Mouse (Mus musculus) spleen, adult 18-20 months (tissue): ENCODE results near the gene Eif5a.
"Not testable (repeated sequence)": the region's sequence is repeated elsewhere in the genome, so short reads cannot be mapped to it uniquely, and the experiment has no call there.

ENCODE experiments used
- DNase-seq, 2 experiments: peaks; one replicate each; pipeline ENCODE4 v3.0.0; 2022; ENCODE audit warnings: mixed read lengths in 2 of 2

Eif5a gene

DNA sequence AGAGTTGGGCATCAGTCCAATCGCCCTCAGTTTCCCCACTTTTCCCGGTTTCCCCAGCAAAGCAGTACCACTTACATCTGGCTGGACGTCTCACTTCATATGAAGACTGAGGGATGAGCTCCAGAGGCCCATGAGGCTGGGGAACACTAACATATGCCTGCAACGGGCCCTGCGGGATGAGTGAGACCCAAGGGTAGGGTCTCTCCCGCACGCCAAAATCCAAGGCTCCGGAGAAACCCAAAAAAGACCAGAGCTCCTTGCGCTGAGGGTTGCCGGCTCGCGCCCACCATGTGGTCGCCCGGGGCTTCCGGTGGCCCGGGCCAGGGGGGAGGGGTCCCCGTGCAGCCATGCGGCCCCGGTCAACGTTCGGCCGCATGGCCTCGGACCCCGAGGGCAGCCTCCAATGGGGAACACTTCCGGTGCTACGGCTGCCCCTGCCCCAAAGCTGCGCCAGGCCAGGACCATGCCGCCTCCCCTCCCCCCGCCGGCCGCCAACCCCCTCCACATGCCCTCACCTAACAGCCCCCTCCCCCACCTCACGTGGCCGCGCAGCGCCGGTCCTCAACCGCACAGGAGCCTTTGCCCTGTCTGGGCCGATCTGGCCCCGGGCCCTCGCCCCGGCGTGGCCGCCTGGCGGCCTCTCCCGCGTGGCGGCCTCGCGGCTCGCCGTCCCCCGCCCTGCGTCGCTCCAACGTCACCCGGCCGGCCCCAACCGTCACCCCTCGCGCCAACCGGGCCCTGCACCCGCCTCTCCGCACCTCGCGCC lies 1.3 kb downstream of the Eif5a start:
- no peak for DNase-seq

DNA sequence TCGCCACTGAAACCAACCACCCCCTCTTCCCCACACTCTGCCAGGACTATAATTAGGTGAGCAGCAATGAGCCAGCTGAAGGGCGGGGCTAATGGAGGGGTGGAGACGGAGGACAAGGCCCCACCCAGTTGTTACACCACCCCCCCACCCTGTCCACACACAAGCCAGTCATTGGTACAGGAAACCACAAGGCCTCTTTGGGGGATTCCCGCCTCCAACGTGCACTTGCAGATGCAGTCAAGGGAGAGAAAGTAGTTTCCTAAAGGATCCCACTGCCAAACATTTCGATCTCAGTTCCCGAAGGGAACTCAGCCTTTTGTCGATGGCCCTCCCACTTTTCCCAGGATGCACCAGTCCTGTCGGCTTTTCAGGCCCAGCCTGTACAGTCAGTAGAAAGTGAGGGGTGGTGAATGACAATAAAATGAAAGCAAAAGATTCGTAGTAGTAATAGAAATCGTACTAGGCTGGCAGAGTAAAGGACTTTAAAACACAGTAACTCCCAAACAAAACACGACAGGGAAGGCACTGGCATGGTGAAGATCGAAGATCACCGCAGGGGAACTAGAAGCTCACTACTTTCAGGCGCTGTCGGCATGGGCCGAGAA lies 2.0 kb downstream of the Eif5a start:
- peak; percentile 79 to 81 for DNase-seq

DNA sequence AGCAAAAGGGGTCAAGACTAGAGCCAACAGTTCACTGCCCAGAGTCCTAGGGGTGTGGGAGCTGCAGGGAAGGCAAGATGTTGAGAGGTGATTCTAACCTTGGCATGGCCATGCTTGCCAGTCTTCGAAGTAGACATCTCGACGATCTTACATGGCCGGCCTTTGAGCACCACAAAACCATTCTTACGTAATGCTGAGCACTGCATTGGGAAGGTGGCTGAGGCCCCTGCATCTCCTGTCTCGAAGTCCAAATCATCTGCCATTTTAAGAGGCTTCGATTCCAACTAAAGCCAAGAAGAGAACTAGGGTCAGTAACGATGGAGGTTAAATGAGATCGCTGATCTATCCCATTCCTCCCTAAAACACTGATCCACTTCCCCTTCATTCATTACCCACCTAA lies 2.7 kb downstream of the Eif5a start:
- no peak for DNase-seq

DNA sequence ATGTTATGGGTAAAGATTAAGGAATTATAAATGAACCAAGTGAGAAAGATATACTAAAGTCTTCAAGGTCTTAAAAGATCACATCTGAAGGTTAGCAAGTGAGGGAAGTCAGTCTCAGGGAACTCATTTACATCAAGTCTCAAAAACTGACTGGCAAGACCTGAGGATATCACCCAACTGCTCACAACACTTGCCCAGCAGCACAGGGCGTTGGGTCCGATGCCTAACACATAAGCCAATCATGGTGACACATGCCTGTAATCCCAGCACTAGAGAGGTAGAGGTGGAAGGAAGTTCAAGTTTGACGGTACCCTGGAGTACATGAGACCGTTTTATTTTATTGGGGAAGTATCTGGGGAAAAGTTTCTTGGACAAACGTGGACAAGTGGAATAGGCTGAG lies 3.6 kb downstream of the Eif5a start:
- DNase-seq = no peak

DNA sequence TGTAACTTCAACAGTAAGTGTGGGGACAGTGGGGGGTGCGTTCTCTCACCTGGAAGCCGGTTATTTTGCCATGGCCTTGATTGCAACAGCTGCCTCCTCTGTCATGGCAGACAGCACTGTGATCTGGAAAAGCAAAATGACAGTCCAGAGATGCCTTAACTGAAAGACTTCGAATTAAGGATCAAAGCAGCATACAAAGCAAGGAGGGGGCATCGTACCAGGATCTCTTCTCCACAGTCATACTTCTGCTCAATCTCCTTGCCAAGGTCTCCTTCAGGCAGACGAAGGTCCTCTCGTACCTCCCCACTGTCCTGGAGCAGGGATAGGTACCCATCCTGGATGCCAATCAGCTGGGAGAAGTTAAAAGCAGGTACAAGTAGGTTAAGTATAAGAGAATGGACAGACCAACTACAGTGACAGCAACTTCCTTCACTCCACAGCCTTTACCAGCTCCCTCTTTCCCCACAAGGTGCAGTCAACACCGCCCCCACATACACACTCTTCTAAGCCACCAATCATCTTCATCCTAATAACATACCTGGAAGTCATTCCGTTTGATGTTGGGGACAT lies 4.3 kb downstream of the Eif5a start:
- no peak for DNase-seq

DNA sequence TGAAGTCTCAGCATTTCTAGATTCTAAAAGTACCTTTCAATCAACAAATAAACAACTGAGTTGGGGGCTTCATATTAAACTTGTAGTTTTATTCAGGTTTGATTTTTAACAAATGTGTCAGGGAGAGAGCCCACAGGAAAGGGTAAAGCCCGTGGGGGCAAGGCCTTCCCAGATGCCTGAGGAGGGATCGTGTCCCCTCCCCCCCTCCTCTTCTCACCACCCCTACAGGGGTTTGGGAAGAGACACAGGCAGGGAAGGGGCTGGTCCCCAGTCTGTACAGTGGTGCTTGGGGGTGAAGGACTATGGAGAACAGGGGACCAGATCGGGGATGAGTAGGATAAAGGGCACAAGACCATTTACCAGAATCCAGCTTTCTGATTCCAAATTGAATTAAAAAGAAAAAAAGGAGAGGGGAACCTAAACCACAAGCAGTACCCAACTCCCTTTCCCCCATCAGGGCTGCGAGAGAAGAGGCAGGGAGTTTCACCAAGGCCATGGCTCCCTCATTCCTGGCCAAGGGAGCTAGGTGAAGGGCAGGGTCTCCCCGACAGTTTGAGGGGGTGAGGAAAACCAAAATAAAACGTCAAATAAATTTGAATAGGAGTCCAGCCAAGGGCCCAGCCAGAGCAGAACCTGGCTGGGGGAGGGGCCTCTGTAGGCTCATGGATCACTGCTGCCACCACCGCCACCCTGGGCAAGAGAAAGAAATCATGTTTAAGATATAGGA lies 4.9 kb downstream of the Eif5a start:
- DNase-seq = not testable (repeated sequence)

DNA sequence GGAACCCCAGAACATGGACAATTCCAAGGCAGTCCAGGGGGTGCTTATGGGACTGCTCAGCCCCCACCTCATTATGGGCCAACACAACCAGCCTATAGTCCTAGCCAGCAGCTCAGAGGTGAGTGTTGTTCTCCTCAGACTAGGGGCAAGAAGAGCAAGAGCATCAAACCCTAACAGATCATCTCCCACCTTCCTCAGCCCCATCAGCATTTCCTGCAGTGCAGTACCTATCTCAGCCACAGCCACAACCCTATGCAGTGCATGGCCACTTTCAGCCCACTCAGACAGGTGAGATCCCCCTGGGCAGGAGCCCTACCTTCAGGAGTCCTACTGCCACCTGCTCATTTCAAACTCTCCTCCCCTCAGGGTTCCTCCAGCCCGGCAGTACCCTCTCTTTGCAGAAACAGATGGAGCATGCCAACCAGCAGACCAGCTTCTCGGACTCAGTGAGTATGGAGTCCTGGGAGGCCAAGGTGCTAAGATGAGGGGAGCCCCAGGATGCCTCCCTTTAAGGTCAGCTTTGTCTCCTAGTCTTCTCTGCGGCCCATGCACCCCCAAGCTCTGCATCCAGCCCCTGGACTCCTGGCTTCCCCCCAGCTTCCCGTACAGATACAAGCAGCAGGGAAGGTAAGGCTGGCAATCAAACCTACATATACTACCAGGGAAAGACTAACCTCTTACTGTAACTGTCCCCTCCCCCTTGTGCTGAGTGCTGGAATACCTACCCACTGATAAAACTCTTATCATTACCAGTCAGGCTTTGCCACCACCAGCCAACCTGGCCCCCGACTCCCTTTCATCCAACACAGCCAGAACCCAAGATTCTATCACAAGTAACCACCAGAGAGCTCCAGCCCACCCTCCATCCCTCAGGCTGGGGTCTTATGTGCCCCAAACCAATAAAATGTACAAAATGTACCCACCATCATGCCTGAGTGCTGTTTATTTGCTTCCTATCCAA lies 5.8 kb downstream of the Eif5a start:
- no peak for DNase-seq

DNA sequence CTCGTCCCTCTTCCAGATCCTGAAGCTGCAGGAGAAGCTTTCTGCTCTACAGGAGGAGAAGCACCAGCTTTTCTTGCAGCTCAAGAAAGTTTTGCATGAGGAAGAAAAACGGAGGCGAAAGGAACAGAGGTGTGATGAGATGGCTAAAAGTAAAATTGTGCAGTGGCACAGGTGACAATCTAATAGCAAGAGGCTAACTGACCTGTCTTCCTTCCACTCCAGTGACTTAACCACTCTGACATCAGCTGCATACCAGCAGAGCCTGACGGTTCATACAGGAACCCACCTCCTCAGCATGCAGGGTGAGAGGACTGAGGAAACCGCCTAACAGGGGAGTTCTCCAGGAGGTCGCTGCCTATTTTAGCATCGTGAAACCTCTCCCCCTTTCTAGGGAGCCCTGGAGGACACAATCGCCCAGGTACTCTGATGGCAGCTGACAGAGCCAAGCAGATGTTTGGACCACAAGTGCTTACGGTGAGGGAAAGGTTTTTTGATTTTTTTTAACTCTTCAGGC lies 6.8 kb downstream of the Eif5a start:
- DNase-seq = no peak

DNA sequence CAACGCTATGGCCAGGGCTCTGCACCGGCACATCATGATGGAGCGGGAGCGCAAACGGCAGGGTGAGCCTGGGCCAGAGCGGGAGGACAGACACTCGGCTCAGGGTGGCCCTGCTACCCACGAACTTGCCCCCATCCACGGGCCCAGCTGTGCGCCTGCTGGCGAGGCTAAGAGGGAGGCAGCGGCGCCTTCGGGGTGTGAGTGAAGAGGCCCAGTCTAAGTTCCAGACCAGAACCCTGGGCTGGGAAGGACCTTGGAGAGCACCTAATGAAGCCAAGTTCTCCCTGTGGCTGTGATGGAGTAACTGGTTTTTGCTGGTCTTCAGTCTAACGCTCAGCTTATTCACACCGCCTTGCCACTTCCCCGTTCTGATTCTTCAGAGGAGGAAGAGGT lies 7.4 kb downstream of the Eif5a start:
- DNase-seq = no peak

DNA sequence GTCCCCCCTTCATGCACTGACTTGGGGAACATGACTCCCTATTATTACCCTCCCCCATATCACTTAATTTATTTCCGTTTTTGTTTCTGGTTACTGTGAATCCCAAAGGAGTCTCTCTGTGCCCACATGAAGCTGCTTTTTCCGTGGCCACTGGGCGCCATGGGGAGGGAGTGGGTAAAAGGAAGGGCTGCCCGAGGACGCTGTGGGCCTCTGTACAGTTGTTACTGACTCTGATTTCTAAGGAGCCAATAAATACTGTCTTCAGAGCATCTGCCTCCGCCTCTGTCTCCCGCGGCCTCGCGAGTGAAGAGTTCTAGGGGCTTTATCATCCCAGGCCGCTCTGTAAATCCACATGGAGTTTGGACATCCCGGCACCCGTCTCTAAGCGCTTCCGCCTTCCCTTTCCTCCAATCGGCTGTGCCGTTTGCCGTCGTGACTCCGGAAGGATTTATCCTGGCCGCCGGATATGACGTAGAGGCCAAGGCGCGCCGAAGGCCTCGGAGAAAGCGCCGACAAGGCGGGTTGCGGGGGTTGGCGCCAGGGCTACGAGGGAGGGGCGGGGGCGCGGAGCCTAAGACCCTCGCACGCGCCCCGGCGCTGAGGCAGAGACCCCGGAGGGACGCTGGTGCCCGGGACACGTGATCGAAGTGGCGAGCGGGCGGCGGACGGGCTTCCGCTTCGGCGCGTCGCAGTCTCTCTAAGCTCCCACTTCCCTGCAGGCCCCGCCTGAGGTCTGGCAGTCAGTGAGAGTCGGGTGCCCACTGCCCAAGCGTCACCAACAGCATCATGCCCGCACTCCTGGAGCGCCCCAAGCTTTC lies 8.0 kb downstream of the Eif5a start, which contains the start of gene Gps2:
Gene Gps2, plus strand, starts transcription at position 335 of the 818 bp plus-strand sequence.
- DNase-seq = peak; percentile 82 to 85

DNA sequence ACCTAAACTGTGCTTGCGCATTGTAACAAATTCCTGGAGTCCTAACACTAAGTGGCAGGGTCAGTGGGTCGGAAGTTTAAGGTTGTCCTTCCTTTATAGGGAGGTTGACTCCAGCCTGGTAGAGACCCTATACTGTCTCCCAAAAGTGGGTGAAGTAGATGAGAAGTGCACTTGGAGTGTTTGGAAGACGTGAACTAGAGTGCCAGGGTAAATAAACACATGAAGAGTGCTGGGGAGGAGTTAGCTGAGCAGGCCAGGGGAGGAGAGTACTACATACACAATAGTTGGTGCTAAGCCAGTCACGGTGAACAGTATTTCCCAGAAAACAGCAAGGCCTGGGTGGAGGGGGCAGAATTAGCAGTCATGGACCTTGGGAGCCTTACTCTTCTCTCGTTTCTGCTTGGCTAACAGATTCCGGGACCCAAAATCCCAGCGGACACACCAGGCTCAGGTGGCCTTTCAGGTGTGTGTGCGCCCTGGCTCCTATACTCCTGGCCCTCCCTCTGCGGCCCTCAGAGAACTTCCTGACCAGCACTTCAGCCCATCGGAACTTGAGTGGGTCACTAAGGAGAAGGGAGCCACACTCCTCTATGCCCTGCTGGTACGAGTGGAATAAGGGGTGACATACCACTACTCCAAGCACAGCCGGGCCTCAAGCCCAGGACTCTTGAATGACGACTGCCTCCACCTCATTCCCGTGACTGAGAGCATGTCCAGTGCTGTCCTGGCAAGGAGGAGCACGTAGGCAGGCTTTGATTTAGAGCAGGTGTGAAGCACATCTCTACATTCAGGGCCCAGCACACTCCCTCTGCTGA lies 8.8 kb downstream of the Eif5a start:
- DNase-seq = no peak

DNA sequence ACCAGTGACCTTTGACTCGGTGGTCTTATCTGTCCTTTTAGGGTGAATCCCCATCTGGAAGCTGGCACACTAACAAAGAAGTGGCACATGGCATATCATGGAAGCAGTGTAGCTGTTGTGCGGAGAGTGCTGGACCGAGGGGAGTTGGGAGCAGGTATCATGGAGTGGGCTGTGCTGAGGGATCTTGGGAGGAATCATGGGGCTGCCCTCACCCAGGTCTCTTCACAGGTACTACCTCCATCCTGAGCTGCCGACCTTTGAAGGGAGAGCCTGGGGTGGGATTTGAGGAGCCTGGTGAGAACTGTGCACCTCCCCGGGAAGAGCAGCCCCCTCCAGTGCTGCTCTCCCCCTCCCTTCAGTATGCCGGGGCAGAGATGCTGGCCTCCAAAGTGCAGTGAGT lies 10.1 kb downstream of the Eif5a start:
- no peak for DNase-seq

DNA sequence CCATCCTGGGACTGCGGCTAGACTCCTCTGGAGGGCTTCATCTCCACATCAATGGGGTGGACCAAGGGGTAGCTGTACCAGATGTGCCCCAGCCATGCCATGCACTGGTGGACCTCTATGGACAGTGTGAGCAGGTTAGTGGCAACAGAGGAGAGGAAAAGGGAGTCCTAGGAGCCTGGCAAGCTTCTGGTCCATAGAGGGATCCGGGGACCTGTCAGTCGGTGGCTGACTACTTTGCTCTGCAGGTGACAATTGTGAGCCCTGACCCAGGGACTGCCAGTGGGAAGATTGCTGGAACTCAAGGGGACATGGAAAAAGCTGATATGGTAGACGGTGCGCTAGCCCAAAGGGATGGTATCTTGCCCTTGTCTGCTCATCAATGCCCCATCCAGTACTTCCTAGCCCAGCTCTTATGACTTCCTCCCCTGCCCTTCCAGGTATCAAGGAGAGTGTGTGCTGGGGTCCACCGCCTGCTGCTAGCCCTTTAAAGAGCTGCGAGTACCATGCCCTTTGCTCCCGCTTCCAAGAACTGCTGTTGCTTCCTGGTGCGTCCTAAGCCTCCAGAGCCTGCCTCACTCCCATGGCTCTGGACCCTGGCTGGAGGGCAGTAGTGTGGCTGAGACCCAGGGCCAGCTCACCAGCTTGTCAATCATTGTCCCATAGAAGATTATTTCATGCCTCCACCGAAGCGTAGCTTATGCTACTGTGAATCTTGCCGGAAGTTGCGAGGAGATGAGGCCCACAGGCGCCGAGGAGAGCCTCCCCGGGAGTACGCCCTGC lies 10.8 kb downstream of the Eif5a start:
- DNase-seq = no peak

DNA sequence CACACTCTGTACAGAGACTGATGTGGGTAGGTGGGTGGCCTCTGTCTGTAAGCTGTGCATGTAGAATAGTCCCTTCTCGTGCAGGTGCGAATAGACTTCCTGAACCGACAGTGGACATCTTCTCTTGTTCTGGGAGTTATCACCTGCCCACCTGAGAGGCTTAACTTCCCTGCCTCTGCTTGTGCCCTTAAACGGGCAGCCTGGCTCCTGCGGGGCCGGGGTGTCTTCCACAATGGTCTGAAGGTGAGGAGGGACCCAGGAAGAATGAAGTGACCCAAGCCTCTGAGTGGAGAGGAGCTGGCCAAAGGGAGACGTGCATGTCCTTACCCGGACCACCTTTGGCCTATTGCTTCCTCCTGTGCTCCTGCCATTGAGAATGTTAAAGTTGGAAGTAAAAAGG lies 11.6 kb downstream of the Eif5a start:
- DNase-seq = no peak

DNA sequence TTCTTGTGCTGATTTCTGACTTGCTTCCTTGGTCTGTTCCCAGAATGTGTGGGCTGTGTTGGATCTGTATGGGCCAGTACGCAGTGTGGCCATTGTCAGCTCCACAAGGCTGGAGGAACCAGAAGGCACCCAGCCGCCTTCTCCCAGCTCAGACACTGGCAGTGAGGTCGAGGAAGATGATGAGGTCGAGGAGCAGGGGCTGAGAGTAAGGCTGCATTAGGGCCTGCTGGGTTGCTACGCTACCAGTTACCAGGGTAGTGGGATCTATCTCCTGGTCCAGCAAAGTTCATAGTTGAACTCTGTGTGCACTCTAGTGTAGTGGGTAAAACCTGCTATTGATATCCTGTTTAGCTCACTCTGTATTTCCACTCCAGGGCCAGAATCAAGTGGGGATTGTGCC lies 12.6 kb downstream of the Eif5a start:
- DNase-seq = no peak

DNA sequence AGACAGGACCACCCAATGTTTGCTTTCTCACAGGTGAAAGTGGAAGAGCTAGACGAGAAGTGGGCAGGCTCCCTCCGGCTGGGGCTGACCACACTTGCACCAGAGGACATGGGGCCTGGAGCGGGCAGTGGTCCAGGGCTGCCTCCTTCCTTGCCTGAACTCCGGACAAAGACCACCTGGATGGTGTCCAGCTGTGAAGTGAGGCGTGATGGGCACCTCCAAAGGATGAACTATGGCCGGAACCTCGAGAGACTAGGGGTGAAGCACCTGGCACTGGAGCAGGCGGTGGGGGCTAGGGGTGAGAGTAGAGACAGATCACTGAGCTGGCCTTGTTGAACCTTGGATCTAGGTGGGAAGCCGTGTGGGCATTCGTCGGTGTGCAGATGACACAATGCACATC lies 13.1 kb downstream of the Eif5a start:
- no peak for DNase-seq

DNA sequence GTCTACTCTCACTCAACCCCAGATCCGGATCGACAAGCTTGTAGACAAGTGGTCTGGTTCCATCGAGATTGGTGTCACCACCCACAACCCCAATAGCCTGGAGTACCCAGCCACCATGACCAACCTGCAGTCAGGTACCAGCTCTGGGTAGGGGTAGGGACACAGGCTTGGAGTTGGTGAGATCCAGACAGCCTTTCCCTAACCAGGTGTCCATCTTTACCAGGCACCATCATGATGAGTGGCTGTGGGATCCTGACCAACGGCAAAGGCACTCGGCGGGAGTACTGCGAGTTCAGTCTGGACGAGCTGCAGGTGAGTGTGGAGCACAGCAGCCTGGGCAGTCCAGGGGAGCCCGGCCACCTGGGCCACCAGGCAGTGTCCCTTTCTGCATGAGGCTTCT lies 17.4 kb downstream of the Eif5a start:
- DNase-seq = no peak

DNA sequence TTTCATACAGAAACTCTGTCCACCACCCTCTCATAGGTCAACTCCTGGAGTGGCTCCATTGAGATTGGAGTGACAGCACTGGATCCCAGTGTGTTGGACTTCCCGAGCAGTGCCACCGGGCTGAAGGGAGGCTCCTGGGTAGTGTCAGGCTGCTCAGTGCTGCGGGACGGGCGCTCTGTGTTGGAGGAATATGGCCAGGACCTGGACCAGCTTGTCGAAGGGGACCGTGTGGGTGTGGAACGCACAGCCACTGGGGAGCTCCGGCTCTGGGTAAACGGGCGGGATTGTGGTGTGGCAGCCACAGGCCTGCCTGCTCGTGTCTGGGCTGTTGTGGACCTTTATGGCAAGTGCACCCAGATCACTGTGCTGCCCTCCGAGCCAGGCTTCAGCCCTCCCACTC lies 18.8 kb downstream of the Eif5a start:
- no peak for DNase-seq

DNA sequence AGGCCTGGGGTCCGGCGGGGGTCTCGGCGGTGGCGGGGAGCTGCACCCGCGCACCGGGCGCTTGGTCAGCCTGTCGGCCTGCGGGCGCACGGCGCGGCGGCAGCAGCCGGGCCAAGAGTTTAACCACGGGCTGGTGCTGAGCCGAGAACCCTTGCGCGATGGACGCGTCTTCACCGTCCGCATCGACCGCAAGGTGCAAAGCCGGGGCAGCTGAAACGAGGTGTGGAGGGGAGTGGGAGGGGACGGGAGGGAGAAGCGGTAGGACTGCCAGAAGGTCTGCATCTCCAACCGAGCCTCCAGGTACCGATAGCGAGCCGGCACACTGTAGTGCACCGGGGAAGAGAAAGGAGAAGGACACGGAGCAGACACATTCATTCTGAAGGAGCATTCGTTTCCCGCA lies 19.8 kb downstream of the Eif5a start:
- no peak for DNase-seq

DNA sequence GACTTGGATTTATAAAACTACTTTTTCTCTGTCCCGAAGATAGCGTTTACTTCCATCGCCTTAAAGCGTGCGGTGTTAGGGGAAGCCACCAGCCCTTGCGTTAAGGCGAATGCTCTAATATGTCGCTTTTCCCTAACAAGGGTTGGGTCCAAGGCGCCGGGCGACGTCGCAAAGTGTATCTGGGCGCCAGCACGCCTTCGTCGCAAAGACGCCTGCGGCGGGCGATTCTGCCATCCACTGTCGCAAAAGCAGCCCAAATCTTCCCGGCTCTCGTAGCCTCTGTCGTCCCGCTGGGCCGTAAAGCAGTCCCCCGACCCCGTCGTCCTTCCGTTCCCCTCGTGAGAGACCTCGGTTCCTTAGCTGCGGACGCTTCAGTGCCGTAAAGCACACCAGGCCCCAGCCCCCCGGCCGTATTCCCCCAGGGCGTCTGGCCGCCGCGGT lies 20.3 kb downstream of the Eif5a start:
- peak; percentile 81 to 89 for DNase-seq
